Mouse (Mus musculus): ENCODE data around the gene Gm20458. TPM values are rescaled to one million over a fixed set of nuclear protein-coding genes. Genes with fewer than 3 reads are reported as not detected.

Gm20458 gene
- polyA plus RNA-seq, 1 experiment from 2014 or later = 23.3 TPM

DNA sequence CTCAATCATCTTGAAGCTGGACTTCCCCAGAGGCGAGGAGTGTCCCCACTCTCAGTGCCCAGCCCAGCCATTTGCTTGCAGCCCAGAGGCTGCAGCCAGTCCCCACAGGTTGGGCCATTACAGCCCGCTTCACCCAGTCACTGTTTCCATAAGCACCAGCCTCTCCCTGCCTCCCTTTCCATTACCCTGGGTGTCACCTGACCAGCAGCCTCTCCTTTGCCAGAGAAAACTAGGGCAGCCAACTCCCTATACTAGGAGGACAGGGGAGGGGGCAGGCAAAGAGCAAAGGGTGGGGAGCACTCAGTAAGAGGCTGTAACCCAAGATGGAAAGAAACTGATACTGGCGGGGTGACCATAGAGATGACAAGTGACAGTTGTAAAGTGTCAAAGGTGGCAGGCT lies 23.8 kb upstream of the Gm20458 start:
- no peaks in the 10 kb centered on the region for H3K36me3 ChIP-seq (ENCODE audit: insufficient read depth, low read length)
- H3K4me3 ChIP-seq (replicated peaks; ENCODE audit: low read depth, low read length) = no peak overlapping the region; the same call in 1 of the 2 replicates
- peak overlapping the region; percentile 93 for H3K27ac ChIP-seq
- peak overlapping the region; percentile 63 for H3K4me2 ChIP-seq (ENCODE audit: low read length)
- H3K9ac ChIP-seq (ENCODE audit: low read depth, low read length) = peak overlapping the region; percentile 52; the same call in 1 of the 2 replicates
- WGBS = 35% methylated on average over 3 of the region's 3 CpGs
- DNase-seq (ENCODE audit: low spot score) (peak; percentile 79), ATAC-seq (replicated peaks; ENCODE audit: low FRiP score, low read depth) (peak; percentile 45)
- TF ChIP-seq CTCF (IDR thresholded peaks at IDR 0.05; ENCODE audit: low read depth) = no peak
- H3K27me3 ChIP-seq (ENCODE audit: insufficient read depth, low read length) = no peaks in the 10 kb centered on the region
- H3K9me3 ChIP-seq (replicated peaks; ENCODE audit: low read length) = no peaks in the 10 kb centered on the region
- H3K4me1 ChIP-seq (replicated peaks; ENCODE audit: insufficient read depth, low read length) = peaks cover 61% of the 10 kb centered on the region

- H3K4me3 ChIP-seq (replicated peaks; ENCODE audit: low read depth, low read length) = no peak overlapping the region
Measured at GRCm38 (mm10) chr2:164437710-164438109, 23.1 kb upstream of the Gm20458 start.

GRCm38 (mm10) chr2:164438257-164438656 lies 22.5 kb upstream of the Gm20458 start:
- H3K27ac ChIP-seq = peak overlapping the region; percentile 93
- H3K4me1 ChIP-seq (replicated peaks; ENCODE audit: insufficient read depth, low read length) = peaks cover 48% of the 10 kb centered on the region
- no peaks in the 10 kb centered on the region for H3K27me3 ChIP-seq (ENCODE audit: insufficient read depth, low read length)
- no peaks in the 10 kb centered on the region for H3K36me3 ChIP-seq (ENCODE audit: insufficient read depth, low read length)
- DNase-seq (ENCODE audit: low spot score) = no peak
- no peak for ATAC-seq (replicated peaks; ENCODE audit: low FRiP score, low read depth)
- WGBS = 22% methylated on average over 8 of the region's 8 CpGs
- no peaks in the 10 kb centered on the region for H3K9me3 ChIP-seq (replicated peaks; ENCODE audit: low read length)
- H3K4me3 ChIP-seq (replicated peaks; ENCODE audit: low read depth, low read length) = no peak overlapping the region
- H3K4me2 ChIP-seq (ENCODE audit: low read length) = peak overlapping the region; percentile 63
- TF ChIP-seq CTCF (IDR thresholded peaks at IDR 0.05; ENCODE audit: low read depth) = no peak
- H3K9ac ChIP-seq (ENCODE audit: low read depth, low read length) = 0 out of 2 replicates have a peak overlapping the region, but pooled peaks have one; percentile 9

More at GRCm38 (mm10) chr2:164437710-164438109, 23.1 kb upstream of the Gm20458 start:
- TF ChIP-seq CTCF (IDR thresholded peaks at IDR 0.05; ENCODE audit: low read depth) = no peak
- Histone ChIP-seq H3K4me2 (ENCODE audit: low read length) (peak overlapping the region; percentile 63), H3K27me3 (ENCODE audit: insufficient read depth, low read length) (no peaks in the 10 kb centered on the region), H3K9me3 (replicated peaks; ENCODE audit: low read length) (no peaks in the 10 kb centered on the region), H3K36me3 (ENCODE audit: insufficient read depth, low read length) (no peaks in the 10 kb centered on the region), H3K9ac (ENCODE audit: low read depth, low read length) (peak overlapping the region; percentile 42; the same call in 1 of the 2 replicates), H3K4me1 (replicated peaks; ENCODE audit: insufficient read depth, low read length) (peaks cover 54% of the 10 kb centered on the region), H3K27ac (peak overlapping the region; percentile 93)
- ATAC-seq (replicated peaks; ENCODE audit: low FRiP score, low read depth) (no peak), DNase-seq (ENCODE audit: low spot score) (no peak)
- WGBS = 18% methylated on average over 6 of the region's 6 CpGs

GRCm38 (mm10) chr2:164439001-164439421 lies 21.8 kb upstream of the Gm20458 start:
- peaks cover 41% of the 10 kb centered on the region for H3K4me1 ChIP-seq (replicated peaks; ENCODE audit: insufficient read depth, low read length)
- no peaks in the 10 kb centered on the region for H3K36me3 ChIP-seq (ENCODE audit: insufficient read depth, low read length)
- H3K27me3 ChIP-seq (ENCODE audit: insufficient read depth, low read length) = no peaks in the 10 kb centered on the region
- peak overlapping the region; percentile 63 for H3K4me2 ChIP-seq (ENCODE audit: low read length)
- H3K9me3 ChIP-seq (replicated peaks; ENCODE audit: low read length) = no peaks in the 10 kb centered on the region
- TF ChIP-seq CTCF (IDR thresholded peaks at IDR 0.05; ENCODE audit: low read depth) = no peak
- DNase-seq (ENCODE audit: low spot score) (no peak), ATAC-seq (replicated peaks; ENCODE audit: low FRiP score, low read depth) (no peak)
- 59% methylated on average over 3 of the region's 3 CpGs for whole genome bisulfite sequencing
- H3K27ac ChIP-seq = peak overlapping the region; percentile 93
- 0 out of 2 replicates have a peak overlapping the region, but pooled peaks have one; percentile 9 for H3K9ac ChIP-seq (ENCODE audit: low read depth, low read length)
- H3K4me3 ChIP-seq (replicated peaks; ENCODE audit: low read depth, low read length) = no peak overlapping the region

DNA sequence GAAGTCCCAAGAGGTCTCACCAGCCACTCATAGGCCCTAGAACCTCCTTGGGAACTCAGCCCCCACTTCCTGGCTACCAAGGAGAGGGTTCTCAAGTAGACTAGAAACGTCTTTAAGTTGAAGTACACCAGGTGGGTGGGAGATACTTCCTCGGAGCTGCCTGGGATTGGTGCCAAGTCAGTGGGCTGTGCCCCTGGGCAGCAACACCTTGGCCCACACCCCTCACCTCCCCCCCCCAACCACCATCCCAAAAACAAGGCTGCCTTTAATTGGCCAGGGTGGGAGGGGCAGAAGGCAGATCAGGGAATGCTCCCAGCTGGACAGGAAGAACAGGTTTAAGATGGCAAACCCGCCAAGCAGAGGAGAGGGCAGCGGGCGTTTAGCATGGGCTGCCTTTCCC lies 20.5 kb upstream of the Gm20458 start:
- H3K4me2 ChIP-seq (ENCODE audit: low read length) = peak overlapping the region; percentile 63
- peaks cover 30% of the 10 kb centered on the region for H3K4me1 ChIP-seq (replicated peaks; ENCODE audit: insufficient read depth, low read length)
- peak overlapping the region; percentile 87; the same call in 1 of the 2 replicates for H3K27ac ChIP-seq
- DNase-seq (ENCODE audit: low spot score) (no peak), ATAC-seq (replicated peaks; ENCODE audit: low FRiP score, low read depth) (no peak)
- peak overlapping the region; percentile 70; the same call in 1 of the 2 replicates for H3K4me3 ChIP-seq (replicated peaks; ENCODE audit: low read depth, low read length)
- H3K9ac ChIP-seq (ENCODE audit: low read depth, low read length) = no peak overlapping the region
- H3K9me3 ChIP-seq (replicated peaks; ENCODE audit: low read length) = no peaks in the 10 kb centered on the region
- 47% methylated on average over 5 of the region's 5 CpGs for WGBS
- no peaks in the 10 kb centered on the region for H3K27me3 ChIP-seq (ENCODE audit: insufficient read depth, low read length)
- no peaks in the 10 kb centered on the region for H3K36me3 ChIP-seq (ENCODE audit: insufficient read depth, low read length)
- TF ChIP-seq CTCF (IDR thresholded peaks at IDR 0.05; ENCODE audit: low read depth) = no peak

DNA sequence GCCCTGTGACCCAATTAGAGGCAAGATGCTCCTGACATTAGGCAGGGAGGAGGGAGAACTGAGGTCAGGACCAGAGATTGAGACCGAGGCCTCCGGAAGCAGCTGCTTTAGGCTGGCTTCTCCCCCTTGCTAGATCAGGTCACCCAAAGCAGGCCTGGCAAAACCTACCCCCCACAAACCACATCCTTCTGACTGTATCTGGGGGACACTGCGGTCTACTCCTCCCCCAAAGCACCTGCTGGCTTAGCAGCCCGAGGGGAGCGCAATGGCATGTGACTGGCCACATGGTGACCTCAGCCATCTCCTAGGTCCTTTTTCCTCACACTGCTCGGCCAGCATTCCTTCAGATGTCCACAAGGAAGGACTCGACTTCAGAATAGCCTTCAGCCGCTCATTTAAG lies 19.6 kb upstream of the Gm20458 start:
- DNase-seq (ENCODE audit: low spot score) (peak; percentile 35), ATAC-seq (replicated peaks; ENCODE audit: low FRiP score, low read depth) (no peak)
- Histone ChIP-seq H3K27me3 (ENCODE audit: insufficient read depth, low read length) (no peaks in the 10 kb centered on the region), H3K4me2 (ENCODE audit: low read length) (peak overlapping the region; percentile 63), H3K4me1 (replicated peaks; ENCODE audit: insufficient read depth, low read length) (peaks cover 22% of the 10 kb centered on the region), H3K36me3 (ENCODE audit: insufficient read depth, low read length) (no peaks in the 10 kb centered on the region), H3K4me3 (replicated peaks; ENCODE audit: low read depth, low read length) (peak overlapping the region; percentile 70), H3K9me3 (replicated peaks; ENCODE audit: low read length) (no peaks in the 10 kb centered on the region), H3K9ac (ENCODE audit: low read depth, low read length) (peak overlapping the region; percentile 83), H3K27ac (peak overlapping the region; percentile 87)
- no peak for TF ChIP-seq CTCF (IDR thresholded peaks at IDR 0.05; ENCODE audit: low read depth)
- WGBS = 18% methylated on average over 8 of the region's 8 CpGs

DNA sequence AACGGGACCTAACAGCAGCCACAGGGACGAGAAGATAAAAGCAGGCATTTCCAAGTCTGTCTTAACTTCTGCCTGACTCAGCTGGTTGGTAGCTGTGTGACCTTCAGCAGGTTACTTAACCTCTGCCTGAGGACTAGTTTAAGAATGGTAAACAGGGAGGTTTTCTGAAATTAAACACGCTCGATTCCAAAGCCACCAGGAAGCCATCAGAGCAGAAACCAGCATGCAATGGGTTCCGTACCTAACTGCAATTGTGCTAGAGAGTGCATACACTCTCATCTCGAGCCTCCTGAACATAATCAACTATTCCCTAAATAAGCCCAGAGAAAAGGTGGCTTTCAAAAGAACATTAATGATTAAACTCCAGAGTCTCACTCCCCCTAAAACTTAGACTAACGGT lies 19.0 kb upstream of the Gm20458 start:
- no peaks in the 10 kb centered on the region for H3K27me3 ChIP-seq (ENCODE audit: insufficient read depth, low read length)
- H3K9ac ChIP-seq (ENCODE audit: low read depth, low read length) = peak overlapping the region; percentile 83
- peaks cover 17% of the 10 kb centered on the region for H3K4me1 ChIP-seq (replicated peaks; ENCODE audit: insufficient read depth, low read length)
- no peak for ATAC-seq (replicated peaks; ENCODE audit: low FRiP score, low read depth)
- H3K4me2 ChIP-seq (ENCODE audit: low read length) = peak overlapping the region; percentile 63
- H3K4me3 ChIP-seq (replicated peaks; ENCODE audit: low read depth, low read length) = peak overlapping the region; percentile 70
- no peaks in the 10 kb centered on the region for H3K9me3 ChIP-seq (replicated peaks; ENCODE audit: low read length)
- peak overlapping the region; percentile 87 for H3K27ac ChIP-seq
- 25% methylated on average over 7 of the region's 7 CpGs for WGBS
- TF ChIP-seq CTCF (IDR thresholded peaks at IDR 0.05; ENCODE audit: low read depth) = no peak
- H3K36me3 ChIP-seq (ENCODE audit: insufficient read depth, low read length) = no peaks in the 10 kb centered on the region
- DNase-seq (ENCODE audit: low spot score) = no peak

Measured in kidney, postnatal 0 days (tissue).